Mouse (Mus musculus) right cerebral cortex, postnatal 14 days (tissue): ENCODE results near the gene Polr2j.
"Not testable (repeated sequence)": the region's sequence is repeated elsewhere in the genome, so short reads cannot be mapped to it uniquely, and the experiment has no call there.

Experiments used
- DNase-seq: peaks from one replicate; pipeline ENCODE4 v3.0.0; 2022

The Polr2j gene

DNA sequence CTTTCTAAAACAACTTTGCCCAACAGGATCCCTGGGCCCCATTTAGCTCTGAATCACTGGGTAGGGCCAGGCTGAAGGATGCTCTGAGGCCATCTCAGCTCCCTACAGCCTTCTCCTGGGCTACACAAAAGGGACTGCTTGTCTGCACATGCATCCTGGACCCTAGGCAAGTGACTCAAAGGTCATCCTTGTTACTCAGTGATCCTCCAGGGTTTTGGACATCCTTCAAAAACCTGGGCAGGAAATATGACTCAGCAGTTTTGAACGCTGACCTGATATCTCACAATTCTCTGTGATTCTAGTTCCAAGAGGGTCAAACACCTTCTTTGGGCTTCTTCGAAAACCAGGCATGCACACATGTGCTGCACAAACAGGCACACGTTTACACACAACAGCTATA is 7.4 kb upstream of the Polr2j start:
- no peak for DNase-seq

DNA sequence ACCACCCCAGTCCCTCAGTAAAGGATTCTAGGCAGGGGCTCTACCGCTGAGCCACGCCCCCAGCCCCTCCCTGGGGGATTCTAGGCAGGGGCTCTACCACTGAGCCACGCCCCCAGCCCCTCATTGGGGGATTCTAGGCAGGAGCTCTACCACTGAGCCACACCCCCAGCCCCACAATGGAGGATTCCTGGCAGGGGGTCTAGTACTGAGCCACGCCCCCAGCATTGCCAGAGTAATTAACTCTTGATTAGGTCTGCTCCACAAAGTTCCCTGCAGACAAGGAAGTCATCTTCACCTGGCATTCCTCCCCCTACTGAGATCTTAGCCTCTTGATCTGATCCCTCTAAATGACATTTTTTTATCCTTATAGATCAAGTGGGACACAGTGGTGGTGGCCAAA is 2.9 kb upstream of the Polr2j start:
- DNase-seq = not testable (repeated sequence)

DNA sequence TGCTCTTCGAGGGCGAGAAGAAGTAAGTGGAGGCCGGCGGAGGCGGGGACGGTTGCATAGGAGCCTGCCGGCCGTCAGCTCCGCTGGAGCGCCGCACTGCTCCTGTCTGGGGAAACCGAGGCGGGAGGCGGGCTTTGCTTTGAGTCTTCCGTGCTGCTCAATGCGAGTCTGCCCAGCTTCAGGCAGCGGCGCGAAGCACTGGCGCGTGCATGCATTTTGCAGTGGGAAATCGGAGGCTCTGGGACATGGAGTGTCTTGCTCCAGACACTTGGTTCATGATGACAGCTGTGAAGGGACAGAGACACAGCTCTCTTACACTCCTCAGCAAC is 317 bp downstream of the Polr2j start:
- no peak for DNase-seq

DNA sequence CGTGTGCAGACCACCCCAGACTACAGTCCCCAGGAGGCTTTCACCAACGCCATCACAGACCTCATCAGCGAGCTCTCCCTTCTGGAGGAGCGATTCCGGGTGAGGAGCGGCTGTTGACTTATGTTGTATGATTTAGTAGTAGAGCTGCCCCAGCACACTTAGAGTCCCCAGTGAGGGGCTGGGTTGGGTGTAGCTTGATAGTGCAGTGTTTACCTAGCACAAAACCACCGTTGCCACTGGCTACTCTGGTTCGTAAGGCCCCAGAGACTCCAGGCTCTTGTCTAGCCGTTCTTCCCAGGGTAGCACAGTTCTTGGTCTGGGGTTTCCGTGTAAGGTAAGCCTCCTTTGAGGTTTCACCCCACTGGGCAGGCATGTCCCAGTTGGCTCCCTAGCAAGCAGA is 5.7 kb downstream of the Polr2j start:
- DNase-seq = no peak

DNA sequence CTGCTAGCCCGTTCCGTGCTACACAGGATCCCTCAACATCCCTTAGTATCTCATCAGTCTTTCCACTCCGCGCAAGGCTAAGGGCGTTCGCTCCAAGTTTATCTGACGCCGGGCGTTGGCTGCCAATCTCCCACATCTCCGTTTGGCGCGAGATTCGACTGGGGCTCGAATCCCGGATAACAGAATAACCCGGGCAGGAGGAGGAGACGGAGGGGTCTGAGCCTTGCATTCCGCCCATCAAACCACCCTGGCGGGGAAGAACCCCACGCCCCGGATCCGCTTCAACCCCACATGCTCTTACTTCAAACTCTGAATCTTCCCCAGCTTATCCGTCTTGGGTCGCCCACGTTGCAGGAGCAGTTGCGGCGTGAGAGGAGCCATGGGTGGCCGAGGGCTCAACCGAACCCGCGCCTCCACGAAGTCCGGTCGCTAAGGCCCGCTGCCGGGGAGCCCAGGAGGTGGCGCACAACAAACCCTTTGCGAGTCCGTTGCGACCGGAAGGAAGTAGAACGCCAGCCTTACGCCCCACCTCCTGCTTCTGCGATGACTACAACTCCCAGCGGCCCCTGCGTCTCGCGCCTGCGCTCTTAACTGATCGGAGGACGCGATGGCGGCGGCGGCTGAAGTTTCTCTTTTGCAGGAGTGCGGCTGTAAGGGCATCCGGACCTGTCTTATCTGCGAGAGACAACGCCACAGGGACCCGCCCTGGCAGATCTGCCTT is 19.3 kb downstream of the Polr2j start, which contains the start of the genes Lrwd1 and Alkbh4:
TSS of gene Lrwd1 (minus strand) at position 504 of the 721 bp plus-strand sequence.
TSS of gene Alkbh4 (plus strand) at position 576 of the 721 bp plus-strand sequence.
- peak; percentile 96 for DNase-seq

DNA sequence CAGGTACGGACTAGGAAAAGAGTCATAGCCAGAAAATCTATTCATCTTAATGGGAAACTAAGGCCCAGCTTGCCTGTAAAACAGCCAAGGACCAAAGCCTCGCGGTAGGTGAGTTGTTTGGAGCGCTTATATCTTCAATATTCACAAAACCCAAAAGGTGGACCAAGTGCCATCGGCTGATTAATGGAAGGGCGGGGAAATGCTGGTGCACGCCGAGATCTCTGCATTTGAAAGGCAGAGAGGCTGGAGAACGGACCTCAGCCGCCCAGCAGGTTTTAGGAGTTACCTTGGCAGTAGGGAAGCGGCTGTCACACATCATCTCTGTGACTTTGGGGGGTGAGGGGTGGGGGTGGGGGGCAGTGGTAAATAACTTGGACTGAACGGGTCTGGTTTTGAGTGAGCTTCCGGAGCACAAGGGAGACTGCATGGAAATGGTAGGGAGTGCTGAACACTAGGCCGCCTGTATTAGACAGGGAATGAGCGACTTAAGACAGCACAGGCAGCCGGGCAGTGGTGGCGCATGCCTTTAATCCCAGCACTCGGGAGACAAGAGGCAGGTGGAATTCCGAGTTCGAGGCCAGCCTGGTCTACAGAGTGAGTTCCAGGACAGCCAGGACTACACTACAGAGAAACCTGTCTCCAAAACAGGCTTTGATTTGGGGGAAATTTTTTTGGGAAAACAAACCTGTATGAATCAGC is 20.0 kb downstream of the Polr2j start:
- no peak for DNase-seq

DNA sequence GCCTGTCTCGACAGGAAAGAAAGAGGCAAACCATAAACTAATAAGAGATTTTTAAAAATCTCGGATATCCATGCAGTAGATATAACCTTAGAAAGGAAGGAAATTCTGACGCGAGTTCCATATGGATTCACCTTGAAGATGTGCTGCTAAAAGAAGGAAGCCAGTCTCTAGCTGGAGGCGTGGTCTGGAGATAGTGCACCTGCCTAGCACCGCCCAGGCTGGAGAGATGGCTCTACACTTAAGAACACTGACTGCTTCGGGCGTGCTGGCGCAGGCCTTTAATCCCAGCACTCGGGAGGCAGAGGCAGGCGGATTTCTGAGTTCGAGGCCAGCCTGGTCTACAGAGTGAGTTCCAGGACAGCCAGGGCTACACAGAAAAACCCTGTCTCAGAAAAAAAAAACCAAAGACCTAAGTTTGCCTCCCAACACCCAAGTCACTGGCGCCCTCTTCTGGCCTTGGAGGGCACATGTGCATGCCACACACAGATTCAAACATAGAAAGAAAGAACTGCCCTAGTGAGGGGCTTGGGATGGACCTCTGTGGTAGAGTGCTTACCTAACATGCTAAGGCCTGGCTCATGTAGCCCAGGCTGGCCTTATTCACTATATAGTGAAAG is 21.3 kb downstream of the Polr2j start:
- DNase-seq = peak; percentile 53

DNA sequence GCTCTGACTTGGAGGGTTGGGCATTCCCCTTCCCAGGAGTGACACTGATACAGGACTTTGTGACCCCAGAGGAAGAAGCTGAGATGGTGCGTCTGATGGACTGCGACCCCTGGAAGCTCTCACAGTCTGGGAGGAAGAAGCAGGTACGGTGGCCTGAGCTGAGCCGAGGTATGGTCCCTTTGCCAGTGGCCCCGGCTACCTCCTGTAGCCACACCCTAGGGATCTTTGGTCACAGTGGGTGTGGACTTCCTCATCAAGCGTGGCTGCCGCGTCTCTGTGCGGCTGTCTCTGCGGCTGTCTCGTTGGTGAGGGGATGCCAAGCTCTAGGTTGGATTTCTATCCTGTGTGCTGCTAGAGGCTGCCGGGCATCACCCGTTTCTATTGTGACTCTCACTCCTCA is 23.0 kb downstream of the Polr2j start:
- no peak for DNase-seq

DNA sequence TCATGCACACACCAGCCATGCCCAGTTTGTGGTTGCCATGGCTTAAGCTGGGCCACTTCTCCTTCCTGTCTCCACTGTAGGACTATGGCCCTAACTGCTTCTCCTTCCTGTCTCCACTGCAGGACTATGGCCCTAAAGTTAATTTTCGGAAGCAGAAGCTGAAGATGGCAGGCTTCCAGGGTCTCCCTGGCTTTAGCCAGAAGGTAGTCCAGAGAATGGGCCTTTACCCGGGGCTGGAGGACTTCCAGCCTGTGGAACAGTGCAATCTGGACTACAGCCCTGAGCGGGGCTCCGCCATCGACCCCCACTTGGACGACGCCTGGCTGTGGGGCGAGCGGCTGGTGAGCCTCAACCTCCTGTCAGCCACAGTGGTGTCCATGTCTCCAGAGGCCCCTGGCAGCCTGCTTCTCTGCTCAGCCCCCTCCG is 23.6 kb downstream of the Polr2j start:
- DNase-seq = peak; percentile 47

DNA sequence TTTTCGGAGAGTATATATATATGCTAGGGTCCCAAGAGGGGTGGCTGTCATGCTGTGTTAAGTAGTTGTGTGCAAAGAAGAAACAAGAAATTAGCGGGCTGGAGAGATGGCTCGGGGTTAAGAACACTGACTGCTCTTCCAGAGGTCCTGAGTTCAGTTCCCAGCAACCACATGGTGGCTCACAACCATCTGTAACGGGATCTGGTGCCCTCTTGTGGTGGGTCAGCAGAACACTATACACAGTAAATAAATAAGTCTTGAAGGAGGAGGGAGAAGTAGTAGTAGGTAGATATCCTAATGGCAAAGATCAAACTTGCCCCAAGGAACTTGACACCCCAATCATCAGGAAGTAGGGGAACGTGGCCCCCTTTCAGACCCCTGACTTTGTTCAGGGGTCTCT is 26.3 kb downstream of the Polr2j start:
- no peak for DNase-seq

DNA sequence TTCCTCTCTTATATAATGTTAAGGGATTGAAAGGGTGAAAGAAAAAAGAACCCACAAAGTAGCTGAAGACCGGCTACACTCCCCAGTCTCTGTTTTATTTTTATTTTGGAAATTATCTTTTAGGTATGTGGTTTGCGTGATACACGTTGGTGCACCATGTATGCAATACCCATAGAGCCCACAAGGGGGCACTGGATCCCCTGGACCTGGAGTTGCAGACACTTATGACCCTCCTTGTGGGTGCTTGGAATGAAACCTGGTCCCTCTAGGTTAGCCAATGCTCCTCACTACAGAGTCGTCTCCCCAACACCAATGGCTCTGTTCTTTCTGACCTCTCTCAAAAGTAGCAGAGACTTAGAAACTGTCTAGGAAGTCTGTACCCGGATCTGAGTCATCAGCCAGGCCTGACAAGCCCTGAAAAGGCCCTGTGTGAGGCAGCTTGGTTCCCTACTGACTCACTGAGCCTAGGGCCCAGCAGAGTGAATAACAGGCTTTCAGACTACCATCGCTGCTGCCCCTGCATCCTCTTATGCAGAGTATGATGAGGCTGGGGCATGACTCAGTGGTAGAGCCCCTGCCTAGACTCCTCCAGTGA is 26.8 kb downstream of the Polr2j start:
- DNase-seq = no peak

DNA sequence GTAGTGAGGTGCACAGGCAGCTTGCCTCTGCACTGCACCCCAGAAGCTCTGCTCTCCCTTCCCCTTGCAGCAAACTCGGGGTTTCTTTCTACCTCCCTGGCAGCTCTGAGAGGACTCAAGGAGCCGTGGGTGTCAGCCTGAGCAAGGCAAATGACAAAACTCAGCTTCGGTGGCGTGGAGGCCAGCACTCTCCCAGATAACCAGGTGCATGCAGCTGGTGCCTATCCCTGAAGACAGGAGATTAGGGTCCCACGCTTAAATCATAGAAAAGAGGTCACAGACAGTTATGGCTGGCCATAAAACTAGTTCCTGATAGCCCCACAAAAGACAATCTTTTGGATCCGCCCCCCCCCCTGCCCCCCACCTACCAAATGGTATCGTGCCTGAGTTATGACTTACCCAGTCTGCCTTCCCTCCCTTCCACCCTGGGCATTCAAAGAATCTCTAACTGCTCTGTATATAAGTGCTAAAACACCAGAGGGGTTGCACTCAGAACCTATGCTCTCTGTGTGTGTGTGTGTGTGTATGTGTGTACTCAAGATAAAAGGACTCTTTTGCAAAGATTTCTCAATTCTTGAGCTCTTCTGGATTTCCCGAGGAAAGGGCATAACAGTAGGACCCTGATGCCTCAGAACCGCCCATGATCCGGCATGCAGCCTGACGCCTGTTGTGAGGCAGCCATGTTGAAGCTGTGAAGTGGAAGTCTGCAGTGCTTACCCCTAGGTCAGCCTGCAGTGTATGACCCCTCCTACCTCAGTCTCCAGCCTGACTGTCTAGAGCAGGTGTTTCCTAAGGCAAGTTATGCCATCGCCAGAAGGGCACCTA is 28.4 kb downstream of the Polr2j start:
- no peak for DNase-seq

DNA sequence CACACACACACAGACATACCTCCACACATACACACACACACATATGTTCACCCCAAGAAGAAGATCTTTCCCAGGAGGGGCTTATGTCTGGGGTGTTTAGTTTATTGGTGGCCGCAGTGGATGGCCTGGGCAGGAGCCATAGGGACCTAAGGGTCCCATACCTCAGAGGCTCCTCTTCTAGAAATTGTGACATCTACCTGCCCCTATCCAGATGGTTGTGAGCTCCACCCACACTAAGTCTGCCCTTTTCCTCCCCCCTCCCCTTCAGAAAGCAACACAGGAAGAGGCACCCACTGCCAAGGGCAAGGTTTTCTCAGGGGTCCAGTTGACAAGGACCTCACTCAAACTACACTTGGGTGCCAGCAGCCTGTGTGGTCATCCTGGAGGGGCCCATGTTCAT is 30.5 kb downstream of the Polr2j start:
- DNase-seq = no peak

DNA sequence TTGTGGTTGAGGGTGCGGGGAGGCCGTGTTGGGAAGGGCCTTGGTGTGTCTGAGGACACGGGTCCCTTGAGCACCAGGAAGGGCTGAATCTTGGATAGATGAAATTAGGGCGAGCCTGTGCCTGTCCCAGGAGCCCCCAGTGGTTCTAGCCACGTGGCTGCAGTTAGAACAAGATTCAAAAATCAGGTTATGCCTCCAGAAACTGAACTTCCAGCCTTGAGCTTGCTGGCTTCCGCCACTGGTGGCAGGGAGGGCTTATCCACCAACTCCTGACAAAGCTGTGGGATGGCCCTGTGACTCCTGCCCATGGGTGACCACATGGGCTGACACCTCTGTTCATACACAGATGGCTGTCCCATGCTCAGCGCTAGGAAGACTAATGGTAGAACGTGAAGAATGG is 31.3 kb downstream of the Polr2j start:
- no peak for DNase-seq

DNA sequence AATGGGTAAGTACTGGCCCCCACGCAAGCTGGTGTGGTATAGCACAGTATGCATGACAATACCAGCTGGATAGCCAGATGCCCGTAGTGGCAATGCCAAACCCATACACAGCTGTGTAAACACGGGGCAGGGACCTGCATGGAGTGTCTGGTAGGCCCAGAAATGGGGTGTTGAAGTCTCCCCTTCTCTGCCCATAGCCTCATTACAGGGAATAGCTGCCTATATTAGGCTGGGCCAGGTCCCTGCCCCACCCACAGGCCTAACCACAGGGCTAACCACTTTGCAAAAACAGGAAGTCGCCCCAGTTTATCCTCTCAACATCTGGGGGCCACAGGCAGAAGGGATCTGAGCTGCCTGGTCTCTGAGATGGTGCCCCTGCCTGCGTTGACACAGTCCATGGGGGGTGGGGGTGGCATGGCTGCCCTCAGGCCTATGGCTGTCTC is 32.7 kb downstream of the Polr2j start:
- DNase-seq = not testable (repeated sequence)

DNA sequence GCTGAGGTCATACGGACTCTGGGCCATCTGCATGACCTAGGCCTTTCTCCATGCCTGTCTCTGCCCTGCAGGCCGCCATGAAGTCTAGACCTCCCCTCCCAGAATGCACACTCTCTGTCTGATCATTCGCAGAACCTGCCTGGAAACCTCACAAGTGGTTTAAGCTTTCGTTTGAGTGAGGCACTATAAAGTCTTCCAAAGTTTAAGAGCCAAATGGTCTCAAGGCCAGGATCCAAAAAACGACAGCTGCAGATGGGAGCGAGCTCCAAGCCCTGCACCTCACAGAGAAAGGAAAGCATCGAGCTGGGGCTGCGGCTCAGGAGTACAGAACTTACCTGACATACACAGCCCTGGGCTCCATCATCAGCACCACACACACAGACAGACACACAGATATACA is 35.9 kb downstream of the Polr2j start:
- DNase-seq = no peak

DNA sequence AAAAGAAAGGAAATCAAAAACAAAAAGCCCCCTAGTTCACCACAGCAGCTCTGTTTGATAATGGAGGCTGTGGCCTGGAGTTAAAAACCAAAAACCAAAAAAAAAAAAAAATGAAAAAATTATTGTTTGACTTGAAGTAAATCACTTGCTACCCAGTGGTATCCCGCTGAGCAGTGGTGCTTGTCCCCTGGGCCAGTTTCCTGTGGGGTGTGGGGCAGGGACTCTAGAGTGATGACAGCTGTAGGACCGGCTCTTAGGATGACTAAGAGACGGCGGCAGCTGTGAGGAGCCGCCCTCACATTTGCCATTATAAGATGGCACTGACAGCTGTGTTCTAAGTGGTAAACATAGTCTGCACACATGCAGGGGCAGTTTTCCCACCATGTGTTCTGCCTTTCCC is 39.0 kb downstream of the Polr2j start:
- no peak for DNase-seq

DNA sequence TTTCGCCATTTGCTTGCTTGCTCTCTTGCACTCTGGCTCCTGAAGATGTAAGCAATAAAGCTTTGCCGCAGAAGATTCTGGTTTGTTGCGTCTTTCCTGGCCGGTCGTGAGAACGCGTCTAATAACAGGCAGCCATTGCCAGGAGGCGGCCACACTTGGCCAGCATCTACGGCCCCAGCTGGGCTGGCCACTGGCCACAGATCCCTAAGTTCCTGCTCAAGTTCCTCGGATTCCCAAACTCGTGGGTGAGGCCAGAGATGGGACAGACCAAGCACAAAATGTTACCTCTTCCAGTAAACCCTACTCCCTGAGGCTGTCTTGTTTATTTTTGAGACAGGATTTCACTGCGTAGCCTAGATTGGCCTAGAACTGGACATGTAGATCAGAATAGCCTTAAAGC is 43.7 kb downstream of the Polr2j start:
- not testable (repeated sequence) for DNase-seq

DNA sequence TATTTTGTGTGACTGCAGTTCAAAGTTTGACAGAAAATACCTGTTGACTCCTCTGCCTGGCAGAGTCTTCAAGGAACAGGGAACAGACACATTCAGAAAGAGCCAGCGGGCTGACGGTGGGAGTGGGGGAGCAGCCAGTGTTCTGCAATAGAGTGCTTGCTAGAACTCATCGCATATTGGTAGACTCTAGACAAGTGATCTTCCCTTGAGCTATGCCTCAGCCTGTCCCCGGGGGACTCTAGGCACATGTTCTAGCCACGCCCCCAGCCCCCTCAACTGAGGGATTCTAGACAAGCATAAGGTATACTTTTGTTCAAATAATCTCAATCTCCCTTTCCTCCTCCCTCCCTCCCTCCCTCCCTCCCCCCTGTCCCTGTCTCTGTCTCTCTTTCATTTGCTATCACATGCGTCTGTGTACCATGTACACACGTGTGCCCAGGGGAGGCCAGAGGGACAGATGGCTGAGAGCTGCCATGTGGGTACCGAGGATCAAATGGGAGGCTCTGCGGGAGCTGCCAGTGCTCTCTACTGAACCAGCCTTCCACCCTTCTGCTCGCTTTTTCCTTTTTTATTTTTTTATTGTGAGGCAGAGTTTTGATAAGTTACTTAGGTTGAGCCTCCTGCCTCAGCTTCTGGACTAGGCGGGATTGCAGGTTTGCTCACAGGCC is 47.5 kb downstream of the Polr2j start:
- no peak for DNase-seq

DNA sequence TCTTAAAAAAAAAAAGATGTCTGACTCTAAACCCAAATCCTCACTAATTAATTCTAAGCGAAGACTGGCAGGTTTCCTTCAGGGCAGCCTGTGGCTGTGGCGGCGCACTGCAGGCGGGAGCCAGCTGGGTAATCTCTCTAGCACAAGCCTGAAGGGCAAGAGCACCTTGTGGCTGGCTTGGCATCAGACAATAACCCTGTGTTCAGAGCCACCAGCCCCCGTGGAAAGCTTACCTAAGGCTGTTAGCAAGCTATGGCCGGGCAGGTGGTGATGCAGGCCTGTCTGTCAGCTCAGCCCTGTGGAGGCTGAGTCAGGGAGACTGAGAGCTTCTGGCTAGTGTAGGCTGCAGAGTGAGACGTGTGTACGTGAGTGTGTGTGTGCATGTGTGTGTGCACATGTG is 48.8 kb downstream of the Polr2j start:
- no peak for DNase-seq

DNA sequence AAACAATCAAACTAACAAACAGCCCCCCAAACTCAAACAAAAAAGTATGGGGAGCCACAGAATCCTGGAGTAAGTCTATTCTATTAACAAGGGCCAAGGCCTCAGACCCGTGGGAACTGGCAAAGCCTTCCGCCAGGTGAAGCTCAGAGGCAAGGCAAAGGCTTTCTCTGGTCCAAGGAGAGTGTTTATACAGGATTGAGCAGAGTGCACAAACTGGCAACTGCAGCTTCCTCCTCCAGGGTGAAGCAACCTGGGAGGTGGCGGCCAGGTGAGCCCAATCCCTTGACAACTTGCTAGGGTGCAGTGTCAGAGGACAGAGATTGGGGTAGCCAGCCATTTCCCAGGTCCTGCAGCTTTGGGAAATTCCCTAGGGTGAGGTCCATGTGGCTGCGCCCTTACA is 50.9 kb downstream of the Polr2j start:
- no peak for DNase-seq

DNA sequence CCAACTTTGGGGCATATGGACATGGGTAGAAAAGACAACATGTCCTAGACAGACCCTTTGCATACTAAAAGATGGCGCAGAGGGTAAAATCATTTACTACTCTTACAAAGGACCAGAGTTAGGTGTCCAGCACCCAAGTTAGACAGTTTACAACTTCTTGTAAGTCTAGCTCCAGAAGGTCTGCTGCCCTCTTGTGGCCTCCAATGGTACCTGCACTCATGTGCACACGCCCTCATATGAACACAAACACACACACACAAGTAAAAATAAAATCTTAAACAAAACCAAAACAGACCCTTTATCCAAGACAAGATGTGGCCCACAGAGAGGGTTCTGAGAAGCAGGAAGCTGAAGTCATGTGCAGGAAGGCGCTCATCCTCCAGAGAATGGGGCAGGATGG is 51.6 kb downstream of the Polr2j start:
- no peak for DNase-seq
